Mouse (Mus musculus) left cerebral cortex, postnatal 25 days (tissue): ENCODE measurements around the gene Vsig2. TPM values are rescaled to one million over a fixed set of nuclear protein-coding genes. Genes with fewer than 3 reads are reported as not detected.

Experiments used
- DNase-seq, 2 experiments: peaks; one replicate each; pipeline ENCODE4 v3.0.0; 2022; ENCODE audit warnings: low spot score in 2 of 2, mixed read lengths in 1 of 2
- intact Hi-C: fragments of 180-260 bp; cut with DNase I; formaldehyde crosslinking; loops from one replicate; pipeline ENCODE4 v1.15.1; 2025
- total RNA-seq, 2 experiments: library from RNA; stranded (reverse); gene quantifications; 2 replicates each; pipeline ENCODE4 v1.2.3; 2021

Gene Vsig2
- total RNA-seq, 2 experiments from 2014 or later, result 3.5 to 4.4 TPM

DNA sequence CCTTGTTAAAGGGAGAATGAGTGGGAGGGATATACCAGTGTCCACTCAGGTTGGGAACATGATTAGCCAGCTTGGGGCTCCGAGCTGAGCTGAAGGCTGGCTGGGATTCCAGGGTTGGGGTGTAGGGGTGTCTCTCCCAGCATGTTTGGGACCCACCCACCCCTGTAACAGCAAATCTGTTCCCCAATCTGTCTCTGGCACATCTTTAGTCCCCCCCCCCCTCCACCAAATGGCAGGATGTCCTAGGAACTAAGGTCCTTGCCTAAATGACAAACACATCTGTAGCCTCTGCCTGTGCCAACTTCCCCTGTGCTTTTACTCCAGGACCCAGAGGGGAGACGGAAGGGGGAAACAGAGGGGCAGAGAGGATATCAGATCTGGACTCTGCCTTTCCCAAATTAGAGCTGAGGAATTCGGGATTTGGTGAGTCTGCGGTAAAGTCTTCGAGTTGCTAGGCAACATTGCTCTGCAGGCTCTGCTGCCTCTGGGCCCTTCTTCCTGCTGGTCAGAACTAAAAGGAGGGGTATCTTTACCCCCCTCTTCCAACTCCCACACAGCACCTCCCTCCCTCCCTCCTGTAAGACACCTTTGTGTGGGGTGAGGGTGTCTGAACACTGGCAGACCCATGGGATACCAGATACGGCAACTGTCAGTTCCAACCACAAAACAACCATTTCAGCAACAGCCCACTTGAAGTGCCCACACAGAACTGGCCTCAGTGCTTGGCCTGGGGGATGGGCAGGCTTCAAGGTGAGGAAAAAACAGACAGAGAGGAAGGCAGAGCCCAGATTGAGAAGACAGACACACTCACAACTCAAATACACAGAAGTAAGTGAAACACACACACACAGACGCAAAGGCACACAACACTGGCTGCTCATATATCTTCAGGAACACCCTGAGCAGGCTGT is 16.0 kb downstream of the Vsig2 start, which contains the start of gene Siae:
Siae (plus strand) TSS at position 861 of the 911 bp plus-strand sequence.
- intact Hi-C loops, result loop anchor here (5.0 kb wide), 1 partner anchor 122 kb away; no protein-coding TSS in a partner anchor
- peak; percentile 51 to 87 for DNase-seq

DNA sequence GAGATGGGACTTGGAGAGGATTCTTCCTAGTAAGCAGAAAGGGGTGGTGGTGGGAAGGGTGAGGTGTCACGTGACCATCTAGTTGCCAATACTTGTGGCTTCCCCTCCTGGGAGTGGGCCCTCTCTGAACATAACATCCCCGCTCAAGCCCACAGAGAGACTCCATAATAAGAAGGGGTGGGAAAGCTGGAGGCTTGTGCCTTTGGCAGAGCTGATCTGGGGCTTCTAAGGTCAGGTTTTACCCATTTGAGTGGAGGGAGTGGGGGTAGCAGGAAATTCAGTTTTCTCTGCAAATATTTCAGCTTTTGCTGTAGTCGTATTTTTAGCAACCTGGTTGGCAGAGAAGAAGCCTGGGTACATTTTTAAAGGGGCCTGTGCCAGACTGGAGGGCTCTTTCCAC is 17.3 kb downstream of the Vsig2 start:
- intact Hi-C loops, result loop anchor here (1.0 to 2.0 kb wide), 2 partner anchors 12 to 68 kb away; no protein-coding TSS in a partner anchor

DNA sequence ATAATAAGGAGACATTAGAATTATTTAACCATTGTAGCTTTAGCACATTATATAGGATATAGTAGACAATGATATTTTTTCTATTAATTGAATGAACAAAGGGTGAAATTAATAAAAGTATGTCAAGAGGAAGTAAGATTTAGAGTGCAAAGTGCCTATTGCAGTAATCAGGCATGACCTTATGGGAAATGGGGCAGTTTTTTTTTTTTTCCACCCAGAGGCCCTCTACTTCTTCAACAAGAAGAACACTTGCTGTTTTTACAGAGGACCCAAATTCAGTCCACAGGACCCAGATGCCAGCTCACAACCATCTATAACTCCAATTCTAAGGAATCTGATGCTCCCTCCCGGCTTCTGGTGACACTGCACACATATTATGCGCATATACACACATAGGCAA is 21.6 kb downstream of the Vsig2 start:
- peak in 1 of 2 experiments; percentile 1 for DNase-seq
- intact Hi-C loops, result no loop called here

More for the DNA sequence above, 17.3 kb downstream of the Vsig2 start:
- DNase-seq, result peak; percentile 35 to 85

DNA sequence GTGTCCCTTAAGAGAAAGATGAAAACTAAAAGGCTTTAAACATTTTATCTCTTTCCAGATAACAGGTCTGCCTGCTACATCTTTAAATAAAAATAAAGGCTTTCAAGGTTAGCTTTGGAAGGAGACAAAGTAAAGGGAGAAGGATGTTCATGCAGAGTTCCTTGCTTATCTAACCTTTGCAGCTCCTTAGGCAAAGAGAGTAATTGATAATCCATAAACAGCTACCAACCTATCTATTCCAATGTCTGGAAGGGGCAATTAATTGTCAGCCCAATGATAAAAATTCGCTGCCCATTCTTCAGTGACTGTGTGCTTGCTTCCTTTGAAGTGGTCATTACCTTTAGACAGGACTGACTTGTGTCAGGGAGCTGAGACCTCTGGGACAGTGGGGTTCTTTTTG is 24.8 kb downstream of the Vsig2 start:
- intact Hi-C loops, result no loop called here
- peak in 1 of 2 experiments; percentile 0 for DNase-seq

DNA sequence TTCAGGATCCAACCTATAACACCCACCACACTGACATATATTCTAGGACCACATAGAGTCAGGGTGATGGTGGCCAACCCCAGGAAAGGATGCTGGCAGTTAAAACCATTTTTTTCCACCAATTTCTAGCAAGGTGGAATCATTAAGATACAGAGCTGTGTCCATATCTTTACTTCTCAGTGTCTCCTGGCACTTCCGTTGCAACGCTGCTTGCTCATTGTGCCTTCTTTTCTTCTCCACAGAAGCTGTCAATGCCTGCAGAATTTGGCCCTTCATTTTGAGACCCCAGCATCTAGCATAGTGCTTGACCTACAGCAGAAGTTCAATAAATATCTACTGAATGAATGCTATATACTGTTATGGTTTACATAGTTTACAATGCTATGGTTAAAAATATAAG is 28.0 kb downstream of the Vsig2 start:
- intact Hi-C loops, result loop anchor here (5.0 kb wide), 2 partner anchors 110 to 365 kb away; no protein-coding TSS in a partner anchor
- DNase-seq, result no peak

DNA sequence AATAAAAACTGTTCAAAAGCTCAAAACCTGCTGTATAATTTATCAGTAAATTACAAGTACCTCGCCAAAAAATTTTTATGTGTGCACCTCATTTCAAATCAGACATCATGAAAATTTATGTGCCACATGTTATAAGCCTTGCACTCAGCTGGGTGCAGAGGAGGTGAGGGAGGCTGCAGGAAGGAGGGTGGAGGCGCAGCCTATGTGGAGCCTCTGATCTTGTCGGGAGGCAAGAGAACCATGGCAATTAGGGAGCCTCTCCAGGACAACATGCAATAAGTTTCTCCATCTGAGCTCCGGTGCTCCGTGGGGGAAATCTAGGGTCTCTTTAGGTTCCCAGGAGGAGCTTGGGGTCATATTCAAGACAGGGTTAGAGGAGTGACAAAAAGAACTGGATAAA is 28.4 kb downstream of the Vsig2 start:
- DNase-seq, result peak in 1 of 2 experiments; percentile 54

DNA sequence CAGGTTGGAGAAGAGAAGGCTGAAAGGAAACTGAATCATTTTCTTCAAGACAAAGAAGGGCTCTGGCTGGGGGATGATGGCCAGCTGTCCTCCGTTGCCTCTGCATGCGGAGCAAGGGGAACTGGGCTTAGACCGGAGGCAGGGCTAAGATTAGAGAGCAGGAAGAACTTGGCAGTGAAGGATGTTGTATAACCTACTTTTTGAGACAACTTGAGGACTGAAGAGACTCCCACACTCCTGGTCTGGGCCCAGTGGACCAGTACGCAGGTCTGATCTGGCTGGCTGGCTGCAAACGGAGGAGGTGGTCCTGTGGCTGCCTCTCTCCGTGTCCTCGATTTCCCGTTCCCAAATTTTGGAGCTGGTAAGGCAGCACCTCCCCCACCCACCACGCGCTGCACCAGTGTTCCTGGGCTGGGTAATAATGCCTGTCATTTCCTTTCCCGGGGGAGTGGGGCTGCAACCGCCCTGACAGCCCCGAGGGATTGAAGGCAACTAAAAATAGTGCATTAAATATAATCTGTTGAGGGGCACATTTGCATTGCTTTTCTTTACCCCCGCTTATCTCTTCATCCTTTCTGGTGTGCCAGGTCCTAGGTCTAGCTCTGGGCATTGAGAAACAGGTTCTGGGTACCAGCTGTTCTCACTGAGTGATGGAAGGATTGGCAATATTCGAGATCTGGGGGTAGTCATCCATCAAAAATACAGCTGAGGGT is 29.0 kb downstream of the Vsig2 start:
- intact Hi-C loops, result loop anchor here (1.0 to 5.0 kb wide), 5 partner anchors 12 to 364 kb away; partner anchors contain the start of gene Nrgn
- DNase-seq, result peak in 1 of 2 experiments; percentile 95

More for the DNA sequence above, 28.4 kb downstream of the Vsig2 start:
- intact Hi-C loops, result loop anchor here (5.0 kb wide), 2 partner anchors 110 to 365 kb away; no protein-coding TSS in a partner anchor

DNA sequence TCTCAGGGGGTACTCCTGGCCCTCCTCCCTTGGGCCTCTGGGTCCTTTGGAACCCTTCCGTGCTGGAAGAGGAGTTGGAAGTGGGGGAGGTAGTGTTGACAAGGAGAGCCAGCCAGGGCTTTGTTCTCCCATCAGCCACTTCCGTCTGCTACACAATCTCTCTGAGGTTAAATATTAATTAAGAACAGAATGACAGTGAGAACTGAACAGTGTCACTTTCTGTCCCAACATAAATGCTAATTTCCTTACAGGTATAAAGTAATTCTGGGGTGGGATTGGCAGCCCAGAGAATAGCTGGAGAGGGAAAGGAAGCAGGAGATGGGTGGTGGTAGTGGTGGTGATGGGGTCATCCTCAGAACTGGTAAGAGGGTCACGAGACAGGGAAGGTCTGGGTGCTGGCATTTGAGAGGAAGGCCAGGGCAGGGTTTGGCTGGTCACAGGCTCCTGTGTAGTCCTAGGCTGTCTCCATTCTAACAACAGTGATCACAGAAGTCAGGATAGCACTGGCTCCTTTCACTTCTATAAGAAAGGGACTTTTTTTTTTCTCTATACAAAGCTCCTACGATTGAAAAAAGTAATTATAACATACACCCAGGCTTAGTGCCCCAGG is 29.7 kb downstream of the Vsig2 start:
- intact Hi-C loops, result loop anchor here (1.0 to 5.0 kb wide), 5 partner anchors 12 to 364 kb away; partner anchors contain the start of gene Nrgn
- DNase-seq, result no peak

DNA sequence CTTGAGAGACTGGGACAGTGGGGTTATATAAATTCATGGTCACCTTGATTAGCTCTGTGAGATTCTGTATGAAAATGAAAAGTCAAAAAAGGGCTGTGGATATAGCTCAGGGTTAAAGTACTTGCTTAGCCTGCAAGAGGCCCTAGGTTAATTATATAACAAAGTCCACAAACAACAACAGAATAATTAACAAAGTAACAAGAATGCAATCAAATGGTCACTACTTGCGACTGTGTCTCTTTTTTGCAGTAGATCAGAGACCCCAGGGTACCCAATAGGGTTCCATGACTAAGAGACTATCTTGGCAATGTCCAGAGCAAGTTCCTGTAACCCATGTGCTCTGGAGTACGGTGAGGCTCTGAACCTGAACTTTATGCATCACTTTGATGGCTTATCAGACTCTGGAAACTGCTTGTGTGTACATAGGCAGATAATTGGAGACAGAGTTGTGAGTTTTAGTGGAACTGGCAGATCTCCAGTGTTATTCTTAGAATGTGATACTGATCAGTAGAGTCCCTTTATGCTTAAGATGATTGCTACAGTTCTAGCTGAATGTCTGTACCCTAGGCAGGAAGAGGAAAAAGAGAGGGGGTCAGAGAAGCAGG is 30.3 kb downstream of the Vsig2 start:
- intact Hi-C loops, result loop anchor here (2.0 to 5.0 kb wide), 3 partner anchors 55 to 363 kb away; no protein-coding TSS in a partner anchor
- peak in 1 of 2 experiments; percentile 6 for DNase-seq

DNA sequence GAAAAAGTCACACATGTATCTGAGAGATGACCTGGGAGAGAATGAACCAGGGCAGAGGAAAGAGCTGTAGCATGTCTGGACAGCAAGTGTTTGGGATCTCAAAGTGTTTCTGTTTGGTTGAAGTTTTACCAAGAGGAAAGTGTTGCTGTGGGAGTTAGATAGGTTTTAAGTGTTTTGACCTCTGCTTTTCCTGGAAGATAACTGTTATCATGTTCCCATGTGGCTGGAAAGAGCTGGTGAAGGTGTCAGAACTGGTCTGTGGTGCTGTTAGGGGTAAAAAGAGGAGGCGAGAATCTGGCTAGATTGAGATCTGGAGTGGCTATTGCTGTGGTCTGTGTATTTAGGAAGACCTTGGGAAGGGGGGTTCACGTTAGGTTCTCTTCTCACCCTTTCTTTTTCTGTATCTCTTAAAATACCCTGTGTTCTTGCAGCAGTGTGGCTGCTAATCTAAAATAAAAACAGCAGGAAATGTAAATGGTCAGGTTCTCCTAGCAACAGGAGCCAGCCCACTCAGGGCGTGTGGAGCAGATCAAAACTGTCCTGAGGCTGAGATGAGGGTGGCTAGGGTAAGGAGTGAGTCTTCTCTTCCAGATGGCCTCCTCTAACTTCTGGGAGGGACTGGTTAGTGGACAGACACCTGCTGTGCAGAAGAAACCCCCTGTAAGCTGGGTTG is 33.3 kb downstream of the Vsig2 start:
- peak in 1 of 2 experiments; percentile 53 for DNase-seq

DNA sequence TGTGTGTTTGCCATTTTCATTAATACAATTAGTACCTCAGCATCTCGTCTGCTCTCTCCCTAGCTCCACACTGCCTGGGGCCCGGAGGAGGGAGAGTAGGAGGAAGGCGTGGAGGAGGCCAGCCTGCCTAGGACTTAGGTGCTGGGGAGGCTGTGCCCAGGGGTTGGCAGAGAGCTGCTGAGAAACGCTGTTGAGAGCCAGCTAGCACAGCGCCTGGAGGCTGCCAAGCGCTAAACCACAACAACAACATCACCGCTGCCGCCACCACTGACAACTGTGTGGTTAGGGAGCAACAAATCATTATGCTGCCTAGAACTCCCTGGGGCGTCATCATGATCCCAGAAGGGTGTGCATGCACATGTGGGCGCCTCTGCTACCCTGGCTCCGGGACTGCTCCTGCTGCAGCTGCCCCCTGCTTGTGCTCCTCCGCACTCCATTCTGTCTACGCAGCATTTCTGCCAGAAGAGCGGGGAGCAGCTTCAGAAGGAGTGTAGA is 37.4 kb downstream of the Vsig2 start:
- peak; percentile 71 to 81 for DNase-seq
- intact Hi-C loops, result no loop called here

More for the DNA sequence above, 33.3 kb downstream of the Vsig2 start:
- intact Hi-C loops, result no loop called here

DNA sequence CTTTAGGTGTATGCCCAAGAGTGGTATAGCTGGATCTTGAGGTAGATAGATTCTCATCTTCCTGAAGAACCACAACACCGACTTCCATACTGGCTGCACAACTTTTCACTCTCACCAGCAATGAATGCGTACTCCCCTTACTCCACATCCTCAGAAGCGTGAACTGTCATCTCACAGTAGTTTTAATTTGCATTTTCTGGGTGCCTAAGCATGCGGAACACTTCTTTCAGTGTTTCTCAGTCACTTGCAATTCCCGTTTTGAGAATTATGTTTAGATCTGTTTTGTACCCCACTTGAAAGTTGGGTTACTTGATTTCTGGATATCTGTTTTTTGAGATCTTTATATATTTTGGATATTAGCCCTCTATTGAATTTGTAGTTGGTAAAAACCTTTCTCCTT is 44.5 kb downstream of the Vsig2 start:
- no peak for DNase-seq
- intact Hi-C loops, result no loop called here

DNA sequence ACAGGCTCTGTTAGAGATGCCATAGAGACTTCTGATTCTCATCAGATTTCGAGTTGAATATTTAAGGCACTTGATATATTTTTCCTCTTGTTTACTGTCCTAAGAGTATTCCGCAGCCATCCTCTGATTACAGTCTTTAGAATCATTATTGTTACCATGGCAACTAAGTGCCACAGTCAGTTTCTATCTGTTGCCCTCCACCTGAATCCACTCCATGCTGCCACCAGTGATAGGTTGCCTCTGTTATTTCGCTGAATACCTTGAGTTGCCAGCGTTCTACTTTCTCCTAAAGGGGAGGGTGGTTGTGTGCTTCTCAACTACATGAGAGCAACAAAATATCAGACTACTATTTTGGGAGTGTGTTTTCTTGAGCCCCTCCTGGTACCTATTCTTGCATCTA is 47.7 kb downstream of the Vsig2 start:
- intact Hi-C loops, result no loop called here
- no peak for DNase-seq

DNA sequence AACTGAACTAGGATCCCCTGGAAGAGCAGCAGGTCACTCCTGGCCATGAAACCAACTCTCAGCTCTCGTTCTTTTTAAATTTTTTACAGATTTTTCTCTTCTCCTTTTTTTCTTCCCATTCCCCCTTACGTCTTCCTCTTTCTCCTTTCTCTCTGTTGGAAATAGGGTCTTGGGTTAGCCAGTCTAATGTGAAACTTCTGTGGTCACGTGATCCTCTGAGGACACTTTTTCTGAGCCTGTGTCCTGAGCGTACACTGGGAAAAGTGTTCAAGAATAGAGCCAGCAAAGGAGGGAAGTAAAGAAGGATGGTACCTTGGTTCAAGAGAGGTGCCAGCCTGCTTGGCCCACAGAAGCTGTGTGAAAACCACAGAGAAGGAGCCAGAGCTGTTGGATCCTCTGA is 51.3 kb downstream of the Vsig2 start:
- intact Hi-C loops, result no loop called here
- DNase-seq, result no peak

DNA sequence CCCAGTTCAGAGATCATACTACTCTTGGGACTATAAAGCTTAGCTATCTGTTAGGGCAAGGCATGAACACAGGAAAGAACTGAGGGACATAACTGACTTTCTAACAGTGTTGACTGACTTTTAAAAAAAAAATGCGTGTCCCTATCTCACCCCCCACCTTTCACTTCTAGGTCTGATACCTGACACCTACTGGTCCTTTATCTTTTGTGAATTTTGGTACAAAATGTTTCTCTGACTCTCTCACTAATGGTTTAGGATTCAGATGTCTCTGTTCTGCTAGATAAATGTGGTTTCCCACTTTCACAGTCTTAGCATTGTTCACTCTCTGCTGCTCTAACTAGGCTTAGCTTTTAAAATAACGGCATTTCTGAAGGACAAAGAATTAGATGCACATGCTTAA is 53.0 kb downstream of the Vsig2 start:
- intact Hi-C loops, result no loop called here
- no peak for DNase-seq

DNA sequence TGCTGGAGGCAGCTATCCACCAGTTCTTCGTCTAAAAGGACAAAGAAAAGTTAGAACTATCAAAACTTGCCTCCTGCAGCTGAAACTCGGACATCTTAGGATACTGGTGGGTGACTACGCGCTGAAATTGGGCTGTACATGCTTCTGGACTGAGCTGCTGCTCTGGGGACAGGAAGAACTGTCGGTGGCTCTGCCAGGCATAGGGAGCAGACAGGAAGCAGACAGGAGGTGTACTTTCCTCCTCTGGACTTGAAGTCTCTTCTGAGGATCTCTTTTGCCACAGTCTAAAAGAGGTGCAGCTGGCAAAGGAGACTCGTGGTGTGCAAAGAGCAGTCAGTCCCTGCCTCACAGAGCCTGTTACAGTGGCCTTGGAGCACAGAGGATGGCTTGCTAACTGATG is 53.6 kb downstream of the Vsig2 start:
- intact Hi-C loops, result no loop called here
- no peak for DNase-seq

DNA sequence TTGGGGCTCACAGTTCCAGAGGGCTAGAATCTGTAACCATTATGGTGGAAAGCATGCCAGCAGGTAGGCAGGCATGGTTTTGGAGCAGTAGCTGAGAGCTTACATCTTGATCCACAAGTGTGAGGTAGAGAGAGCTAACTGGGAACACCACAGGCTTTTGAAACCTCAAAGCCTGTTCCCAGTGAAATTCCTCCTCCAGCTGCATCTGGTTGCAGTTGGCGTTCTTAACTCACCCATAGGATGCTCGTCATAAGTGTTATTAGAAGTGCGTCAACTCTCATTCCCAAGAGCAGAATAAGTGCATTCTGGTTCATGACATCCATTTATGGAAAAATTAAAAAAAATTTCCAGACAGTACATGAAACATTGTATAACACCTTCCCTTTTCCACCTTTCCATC is 54.6 kb downstream of the Vsig2 start:
- intact Hi-C loops, result no loop called here

More for the DNA sequence above, 54.6 kb downstream of the Vsig2 start:
- DNase-seq, result peak in 1 of 2 experiments; percentile 51
